Mouse (Mus musculus): ENCODE data around the gene Smim24. TPM values are rescaled to one million over a fixed set of nuclear protein-coding genes. Genes with fewer than 3 reads are reported as not detected.

Smim24 gene
- total RNA-seq, 2 experiments from 2014 or later: 6.5 to 34.0 TPM

DNA sequence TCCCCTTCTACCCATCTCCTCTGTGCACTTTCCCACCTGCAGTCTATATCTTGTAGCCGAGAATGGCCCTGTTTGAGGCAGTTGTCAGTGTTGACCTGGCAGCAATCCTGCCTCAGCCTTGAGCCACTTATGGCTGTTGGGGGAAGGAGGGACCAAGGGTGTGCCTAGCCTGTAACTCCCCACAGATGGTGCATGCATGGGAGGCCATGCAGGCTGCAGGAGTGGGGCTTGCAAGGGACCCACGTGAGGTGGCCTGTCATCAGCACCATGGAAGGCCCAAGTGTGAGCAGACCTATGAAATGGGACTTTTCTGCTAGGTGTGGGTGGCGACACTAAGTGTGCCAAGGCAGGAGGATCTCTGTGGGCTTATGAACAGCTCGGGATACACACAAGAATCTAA lies 27.8 kb upstream of the Smim24 start:
- ATAC-seq (ENCODE audit: poor library complexity, severe bottlenecking): no peak

- ATAC-seq (ENCODE audit: poor library complexity, severe bottlenecking): peak; percentile 62
Observed at GRCm38 (mm10) chr10:81365672-81366476, 27.0 kb upstream of the Smim24 start, which contains the start of gene 4930404N11Rik. 4930404N11Rik (minus strand) TSS chr10:81365816.

- no peak for ATAC-seq (ENCODE audit: poor library complexity, severe bottlenecking)
Observed at GRCm38 (mm10) chr10:81366477-81367206, 26.2 kb upstream of the Smim24 start.

DNA sequence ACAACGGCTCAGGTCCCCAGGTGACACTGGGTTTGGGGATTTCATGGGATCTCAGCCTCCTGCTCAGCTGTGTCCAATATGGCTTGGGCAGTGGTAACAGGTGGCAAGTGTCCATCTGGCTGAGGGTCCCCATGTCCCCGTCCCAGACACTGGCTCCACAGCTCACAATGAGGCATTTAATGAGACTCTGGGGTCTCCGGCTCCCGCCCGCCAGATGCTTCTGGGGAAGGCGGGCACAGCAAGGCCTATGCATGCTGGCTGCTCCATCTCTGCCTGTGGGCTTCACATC lies 25.7 kb upstream of the Smim24 start:
- no peak for ATAC-seq (ENCODE audit: poor library complexity, severe bottlenecking)

DNA sequence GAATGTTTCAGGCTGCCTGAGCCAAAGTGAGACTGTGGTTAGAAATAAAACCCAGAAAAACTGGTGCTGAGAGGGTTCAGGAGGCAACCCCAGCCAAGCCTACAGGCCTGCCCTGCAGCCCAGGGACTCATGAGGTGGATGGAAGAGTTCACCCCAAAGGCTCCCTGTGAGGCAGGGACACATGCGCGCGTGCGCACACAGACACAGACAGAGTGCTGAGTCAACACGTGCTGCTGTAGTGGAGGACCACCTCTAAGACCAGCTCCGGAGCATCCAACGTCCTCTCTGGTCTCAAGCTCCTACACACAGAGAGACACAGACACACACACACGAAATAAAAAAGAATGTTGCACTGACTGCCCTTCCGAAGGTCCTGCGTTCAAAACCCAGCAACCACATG lies 17.5 kb upstream of the Smim24 start:
- ATAC-seq (ENCODE audit: poor library complexity, severe bottlenecking): no peak

DNA sequence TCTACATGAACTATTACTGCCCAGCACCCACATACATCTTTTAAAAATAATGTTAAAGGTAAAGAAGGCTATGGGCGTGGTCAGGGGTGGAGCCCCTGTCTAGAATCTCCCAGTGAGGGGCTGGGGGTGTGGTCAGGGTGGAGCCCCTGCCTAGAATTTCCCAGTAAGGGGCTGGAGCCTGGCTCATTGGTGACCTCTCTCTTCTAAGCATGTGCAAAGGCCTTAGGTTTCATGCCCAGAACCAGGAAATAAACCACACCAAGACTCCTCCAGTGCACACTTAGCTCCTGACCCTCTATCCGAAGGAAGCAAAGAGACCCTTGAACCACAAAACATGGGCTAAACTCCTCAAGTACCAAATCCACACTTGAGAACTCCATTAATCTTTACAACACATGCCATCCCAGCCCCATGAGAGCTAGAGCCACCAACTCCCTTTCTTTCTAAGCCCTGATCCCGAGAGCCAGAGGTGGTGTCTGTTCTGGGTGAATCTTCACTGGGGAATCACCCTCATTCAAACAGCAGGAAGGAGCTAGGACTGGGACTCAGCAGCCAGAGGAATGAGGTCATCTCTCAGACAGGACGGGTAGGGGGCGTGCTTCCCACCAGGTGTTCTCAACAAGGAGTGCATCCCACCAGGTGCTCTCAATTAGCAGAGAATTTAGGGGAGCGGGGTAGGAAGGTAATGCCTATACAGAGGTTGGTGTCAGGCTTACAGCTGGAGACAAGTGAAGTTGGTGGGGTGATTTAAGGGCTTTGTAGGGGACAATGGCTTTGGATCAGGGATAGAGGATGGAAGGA lies 16.1 kb upstream of the Smim24 start:
- ATAC-seq (ENCODE audit: poor library complexity, severe bottlenecking): no peak

DNA sequence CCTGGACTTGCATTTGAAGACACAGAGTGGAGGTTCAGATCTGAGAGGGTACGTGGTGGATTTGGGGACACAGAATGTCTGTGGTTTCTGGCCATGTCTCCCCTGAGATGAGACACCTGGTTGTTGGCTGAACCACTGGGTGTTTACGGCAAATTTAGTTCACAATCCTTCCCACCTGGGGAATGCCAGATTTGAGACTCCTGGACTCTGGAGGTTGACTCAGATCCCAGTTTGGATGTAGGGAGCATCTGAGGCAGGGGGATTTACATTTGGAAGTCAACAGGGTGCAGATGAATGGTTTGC lies 15.5 kb upstream of the Smim24 start:
- ATAC-seq (ENCODE audit: poor library complexity, severe bottlenecking): no peak

DNA sequence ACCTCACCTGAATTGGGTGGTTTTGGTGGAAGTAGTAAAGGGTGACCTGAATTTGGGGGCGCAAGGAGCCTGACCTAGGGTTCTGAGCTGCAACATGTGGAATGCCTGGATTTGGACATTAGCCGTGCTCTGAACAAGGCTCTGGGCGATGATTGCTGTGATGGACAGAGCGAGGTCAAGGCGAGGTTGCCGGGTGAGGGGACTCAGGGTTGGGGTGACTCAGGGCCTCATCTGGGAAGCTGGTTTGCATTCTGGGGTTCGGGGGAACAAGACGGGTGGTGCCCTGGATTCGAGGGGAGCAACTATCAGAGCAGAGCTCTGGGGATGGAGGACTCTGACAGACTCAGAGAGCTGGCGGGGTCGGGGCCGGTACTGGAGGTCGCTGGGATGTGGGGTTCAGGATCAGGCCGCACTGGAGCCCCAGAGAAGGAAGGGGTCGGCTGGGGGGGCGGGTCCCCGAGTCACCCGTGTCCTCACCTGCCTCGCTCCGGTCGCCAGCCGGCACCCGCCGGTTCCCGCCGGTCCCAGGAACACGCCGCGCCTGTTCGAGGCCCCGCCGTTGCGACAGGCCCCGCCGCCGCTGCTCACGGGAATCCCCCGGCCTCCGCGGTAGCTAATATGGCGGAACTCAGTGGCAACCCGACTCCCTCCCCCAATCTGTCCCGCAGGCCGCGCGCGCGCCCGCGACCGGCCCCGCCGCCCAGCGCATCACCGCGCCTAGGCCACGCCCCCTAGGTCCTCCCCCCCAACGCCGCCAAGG lies 14.9 kb upstream of the Smim24 start, which contains the start of gene Fzr1:
TSS of gene Fzr1 (minus strand) at position 724 of the 760 bp plus-strand sequence.
- no peak for ATAC-seq (ENCODE audit: poor library complexity, severe bottlenecking)

- peak; percentile 93 for ATAC-seq (ENCODE audit: poor library complexity, severe bottlenecking)
Observed at GRCm38 (mm10) chr10:81378553-81379182, 14.2 kb upstream of the Smim24 start.

- no peak for ATAC-seq (ENCODE audit: poor library complexity, severe bottlenecking)
Observed at GRCm38 (mm10) chr10:81379183-81379553, 13.7 kb upstream of the Smim24 start.

GRCm38 (mm10) chr10:81379809-81380378 lies 13.0 kb upstream of the Smim24 start:
- no peak for ATAC-seq (ENCODE audit: poor library complexity, severe bottlenecking)

DNA sequence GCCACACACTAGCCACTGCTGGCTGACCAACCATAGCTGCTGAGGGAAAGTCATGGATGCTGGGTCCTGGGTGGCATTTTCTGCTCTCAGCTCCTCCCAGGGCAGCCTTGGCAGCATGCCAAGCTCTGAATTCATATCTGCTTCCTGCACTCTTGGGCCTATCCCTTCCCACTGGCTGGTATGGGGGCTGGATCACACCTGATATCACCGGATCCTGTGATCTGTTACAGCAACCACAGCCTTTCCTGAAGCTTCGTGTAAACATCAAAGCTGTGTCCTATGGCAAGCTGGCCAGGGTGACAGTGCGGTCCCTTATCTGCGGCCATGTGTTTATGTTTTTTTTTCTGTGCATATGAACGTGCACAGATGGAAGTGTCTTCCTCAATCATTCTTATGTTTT lies 10.8 kb upstream of the Smim24 start:
- no peak for ATAC-seq (ENCODE audit: poor library complexity, severe bottlenecking)

DNA sequence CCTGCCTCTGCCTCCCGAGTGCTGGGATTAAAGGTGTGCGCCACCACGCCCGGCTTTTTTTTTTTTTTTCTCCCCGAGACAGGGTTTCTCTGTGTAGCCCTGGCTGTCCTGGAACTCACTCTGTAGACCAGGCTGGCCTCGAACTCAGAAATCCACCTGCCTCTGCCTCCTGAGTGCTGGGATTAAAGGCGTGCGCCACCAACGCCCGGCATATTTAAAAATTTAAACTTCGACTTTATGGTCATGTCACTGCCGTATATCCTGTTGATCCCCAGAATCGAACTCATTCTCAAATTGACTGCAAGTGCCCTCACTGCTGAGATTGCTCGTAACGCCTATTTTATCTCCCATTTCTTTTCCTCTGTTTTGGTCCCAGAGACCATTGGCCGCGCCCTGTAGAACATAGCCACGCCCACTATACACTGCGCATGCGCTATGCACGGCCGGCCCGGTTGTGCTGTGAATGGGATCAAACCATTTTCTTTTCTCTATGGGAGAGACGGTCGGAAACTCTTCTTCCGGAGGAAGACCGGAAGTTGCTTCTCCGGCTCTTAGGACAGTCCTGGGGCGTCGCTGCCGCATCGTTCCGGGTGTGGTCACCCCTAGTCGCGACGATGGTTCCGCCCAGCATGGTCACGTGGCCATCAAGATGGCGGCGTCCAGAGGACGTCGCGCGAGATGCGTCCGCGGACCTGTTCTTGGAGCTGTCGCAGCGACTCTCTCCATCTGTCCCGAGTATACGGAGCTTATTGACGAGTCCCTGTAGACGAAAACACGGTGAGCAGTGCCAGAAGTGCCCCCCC lies 8.8 kb upstream of the Smim24 start, which contains the start of the genes Dohh and Gm48551:
TSS of gene Dohh (plus strand) at position 627 of the 803 bp plus-strand sequence.
TSS of gene Gm48551 (plus strand) at position 665 of the 803 bp plus-strand sequence.
- peak; percentile 97 for ATAC-seq (ENCODE audit: poor library complexity, severe bottlenecking)

GRCm38 (mm10) chr10:81384605-81384982 lies 8.3 kb upstream of the Smim24 start:
- ATAC-seq (ENCODE audit: poor library complexity, severe bottlenecking): peak; percentile 14; the same call in 1 of the 2 replicates

DNA sequence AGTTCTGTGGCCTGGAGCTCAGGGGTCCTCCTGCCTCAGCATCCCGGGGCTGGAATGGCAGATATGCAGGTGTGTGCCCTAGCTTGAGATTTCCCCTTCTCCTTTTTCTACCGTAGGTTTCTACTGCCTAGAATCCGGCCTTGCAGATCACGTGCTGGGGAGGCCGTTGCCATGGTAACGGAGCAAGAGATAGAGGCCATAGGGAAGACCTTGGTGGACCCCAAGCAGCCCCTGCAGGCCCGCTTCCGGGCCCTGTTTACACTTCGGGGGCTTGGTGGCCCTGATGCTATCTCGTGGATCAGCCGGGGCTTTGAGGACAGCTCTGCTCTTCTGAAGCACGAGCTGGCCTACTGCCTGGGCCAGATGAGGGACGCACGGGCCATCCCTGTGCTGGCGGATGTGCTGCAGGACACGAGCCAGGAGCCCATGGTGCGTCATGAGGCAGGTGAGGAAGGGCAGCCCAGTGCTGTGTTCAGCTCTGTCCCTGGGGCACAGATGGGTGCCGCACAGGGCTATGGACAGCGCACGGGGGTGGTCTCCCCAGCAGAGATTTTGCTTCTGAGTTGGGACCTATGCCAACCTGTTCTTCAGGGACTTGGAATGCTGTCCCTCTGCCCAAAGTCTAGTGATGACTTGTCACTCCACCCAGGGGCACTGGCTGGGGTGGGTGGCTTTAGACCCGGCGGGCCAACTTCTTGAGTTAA lies 7.1 kb upstream of the Smim24 start:
- no peak for ATAC-seq (ENCODE audit: poor library complexity, severe bottlenecking)

GRCm38 (mm10) chr10:81387716-81388115 lies 5.1 kb upstream of the Smim24 start:
- no peak for ATAC-seq (ENCODE audit: poor library complexity, severe bottlenecking)

DNA sequence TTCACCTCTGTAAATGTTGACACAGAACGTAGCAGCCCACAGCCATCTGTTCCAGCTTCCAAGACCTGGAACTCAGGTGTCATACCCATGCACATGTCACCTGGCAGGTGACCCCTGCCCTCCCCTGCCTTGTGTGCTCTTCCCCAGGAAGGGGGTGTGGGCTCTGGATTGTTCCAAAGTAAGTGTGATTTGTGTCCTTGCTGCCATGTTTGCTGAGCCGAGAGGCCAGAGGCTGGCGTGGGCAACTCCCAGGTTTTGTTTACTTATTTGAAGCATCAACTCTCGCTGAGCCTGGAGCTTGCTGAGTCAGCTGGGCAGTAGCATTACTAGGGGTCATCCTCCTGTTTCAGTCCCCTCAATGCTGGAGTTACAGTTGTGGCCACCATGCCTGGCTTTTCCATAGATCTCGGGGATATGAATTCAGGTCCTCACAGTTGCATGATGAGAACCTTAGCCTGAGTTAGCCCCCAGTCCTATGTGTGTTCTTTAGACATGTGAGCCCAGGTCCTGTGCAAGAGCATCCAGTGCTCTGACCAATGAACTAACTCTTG lies 4.3 kb upstream of the Smim24 start, which contains the start of gene Gm48552:
TSS of gene Gm48552 (plus strand) at position 501 of the 551 bp plus-strand sequence.
- ATAC-seq (ENCODE audit: poor library complexity, severe bottlenecking): no peak

GRCm38 (mm10) chr10:81389373-81389772 lies 3.5 kb upstream of the Smim24 start:
- ATAC-seq (ENCODE audit: poor library complexity, severe bottlenecking): no peak
